Mouse (Mus musculus): ENCODE results near the gene Gm5678.

DNA sequence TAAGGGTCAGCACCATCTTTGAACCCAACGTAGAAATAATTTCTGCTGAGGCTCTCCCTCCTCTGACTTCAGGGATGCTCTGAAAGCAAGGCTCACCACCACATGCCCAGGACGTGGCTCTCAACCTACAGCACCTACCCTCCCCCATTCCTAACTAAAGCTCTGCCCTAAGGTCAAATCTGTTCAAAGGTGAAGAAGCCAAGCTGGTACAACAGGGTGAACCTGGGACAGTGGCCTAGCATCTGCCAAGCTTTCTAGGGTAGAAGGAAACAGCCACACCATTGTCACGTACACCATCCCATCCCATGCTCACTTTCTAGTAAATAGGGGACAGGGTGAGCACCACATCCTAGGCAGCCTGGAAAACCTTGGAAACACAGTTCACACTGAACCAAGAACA is 35.2 kb upstream of the Gm5678 start:
- TF ChIP-seq CTCF (IDR thresholded peaks at IDR 0.05; ENCODE audit: insufficient read depth, low read length), result no peak
- TF ChIP-seq POLR2A (IDR thresholded peaks at IDR 0.05; ENCODE audit: borderline replicate concordance, extremely low read depth, low read depth, low read length), result no peak

Measured in lung, adult 2 months (tissue).